Mouse (Mus musculus): ENCODE results near the gene Cryl1. TPM values are rescaled to one million over a fixed set of nuclear protein-coding genes. Genes with fewer than 3 reads are reported as not detected.

Gene Cryl1
- polyA plus RNA-seq, 1 experiment from 2014 or later = 16.6 TPM

DNA sequence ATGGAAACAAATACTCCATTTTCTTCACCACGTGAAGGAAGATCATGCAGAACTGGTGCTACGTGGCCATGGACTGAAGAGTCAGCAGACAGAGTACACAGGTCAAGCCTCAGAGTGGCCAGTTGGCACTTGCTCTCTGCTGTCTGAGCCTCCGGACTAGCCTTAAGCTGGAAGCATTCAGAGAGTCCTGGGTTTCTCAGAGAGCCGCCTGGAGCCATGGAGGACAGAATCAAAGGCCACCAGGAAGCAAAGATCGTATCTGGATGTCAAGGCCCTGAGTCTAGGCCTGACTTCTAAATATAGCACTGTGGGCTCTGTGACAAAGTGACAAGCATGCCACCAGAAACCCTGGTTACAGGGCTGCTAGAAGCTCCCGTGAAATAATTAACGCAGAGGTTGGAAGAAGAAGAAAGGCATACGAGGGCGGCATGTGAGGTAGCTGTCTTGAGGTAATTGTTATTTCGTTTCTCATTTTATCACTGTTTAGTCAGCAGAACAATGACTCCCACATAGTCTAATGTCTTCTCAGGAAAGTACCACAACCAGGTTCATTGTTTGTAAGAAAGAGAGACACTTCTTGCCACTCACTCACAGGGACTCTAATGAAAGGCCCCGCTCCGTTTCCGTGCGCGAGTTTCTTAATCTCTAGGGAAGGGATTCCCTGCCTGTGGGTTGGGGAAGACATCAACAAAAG is 55.1 kb downstream of the Cryl1 start:
- H3K27me3 ChIP-seq (ENCODE audit: control insufficient read depth, insufficient read depth, low read length) = no peaks in the 10 kb centered on the region
- no peaks in the 10 kb centered on the region for H3K36me3 ChIP-seq (ENCODE audit: control insufficient read depth, insufficient read depth)
- H3K4me1 ChIP-seq (ENCODE audit: control insufficient read depth, insufficient read depth, low read length) = peaks cover 15% of the 10 kb centered on the region
- WGBS = 38% methylated on average over 15 of the region's 15 CpGs
- peaks cover 4% of the 10 kb centered on the region for H3K9me3 ChIP-seq (replicated peaks; ENCODE audit: control insufficient read depth, low read length)
- H3K4me2 ChIP-seq (ENCODE audit: low read depth, low read length) = no peak overlapping the region
- H3K9ac ChIP-seq (ENCODE audit: low read length) = no peak overlapping the region
- H3K27ac ChIP-seq (ENCODE audit: low read length) = no peak overlapping the region
- ATAC-seq (replicated peaks; ENCODE audit: extremely low read depth, insufficient read depth, low FRiP score) = no peak; the same call in 1 of the 2 replicates
- no peak overlapping the region for H3K4me3 ChIP-seq (ENCODE audit: low read length)

DNA sequence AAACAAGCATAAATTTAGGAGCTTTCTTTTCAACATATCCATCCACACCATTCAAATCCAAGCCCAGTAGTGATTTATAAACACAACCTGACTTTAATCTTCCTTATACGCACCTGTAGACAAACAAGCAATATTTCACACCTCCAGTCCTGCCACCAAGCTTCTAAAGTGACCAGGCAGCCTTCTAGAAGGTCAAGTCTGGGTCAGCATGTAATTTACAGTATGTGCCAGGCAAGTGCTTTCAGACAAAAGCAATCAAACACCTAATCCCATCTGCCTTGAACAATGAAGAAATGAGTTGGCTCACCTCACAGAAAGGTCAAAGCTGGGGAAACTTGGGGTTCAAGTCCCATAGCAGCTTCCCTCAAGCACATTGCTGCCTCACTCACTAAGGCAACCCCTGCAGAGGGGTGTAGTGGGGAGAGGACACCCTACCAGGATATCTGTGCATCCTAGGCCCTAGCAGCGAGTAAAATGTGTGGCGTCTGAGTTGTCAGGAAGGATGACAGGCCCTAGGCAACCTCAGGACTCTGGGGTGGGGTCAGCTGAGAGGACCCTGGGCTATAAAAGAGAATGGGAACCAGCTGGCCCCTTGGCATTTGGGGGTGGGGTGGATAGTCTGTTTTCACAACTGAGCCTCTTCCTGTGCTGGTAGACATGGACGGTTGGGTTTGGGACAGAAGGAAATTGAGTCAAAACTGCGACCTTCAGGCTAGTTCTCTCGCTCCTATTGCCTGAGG is 55.8 kb downstream of the Cryl1 start:
- WGBS = 73% methylated on average over 6 of the region's 6 CpGs
- H3K4me1 ChIP-seq (ENCODE audit: control insufficient read depth, insufficient read depth, low read length) = peaks cover 15% of the 10 kb centered on the region
- H3K4me2 ChIP-seq (ENCODE audit: low read depth, low read length) = no peak overlapping the region
- H3K27me3 ChIP-seq (ENCODE audit: control insufficient read depth, insufficient read depth, low read length) = no peaks in the 10 kb centered on the region
- H3K27ac ChIP-seq (ENCODE audit: low read length) = no peak overlapping the region
- no peaks in the 10 kb centered on the region for H3K36me3 ChIP-seq (ENCODE audit: control insufficient read depth, insufficient read depth)
- no peak overlapping the region for H3K9ac ChIP-seq (ENCODE audit: low read length)
- no peak for ATAC-seq (replicated peaks; ENCODE audit: extremely low read depth, insufficient read depth, low FRiP score)
- no peak overlapping the region for H3K4me3 ChIP-seq (ENCODE audit: low read length)
- H3K9me3 ChIP-seq (replicated peaks; ENCODE audit: control insufficient read depth, low read length) = peaks cover 4% of the 10 kb centered on the region

DNA sequence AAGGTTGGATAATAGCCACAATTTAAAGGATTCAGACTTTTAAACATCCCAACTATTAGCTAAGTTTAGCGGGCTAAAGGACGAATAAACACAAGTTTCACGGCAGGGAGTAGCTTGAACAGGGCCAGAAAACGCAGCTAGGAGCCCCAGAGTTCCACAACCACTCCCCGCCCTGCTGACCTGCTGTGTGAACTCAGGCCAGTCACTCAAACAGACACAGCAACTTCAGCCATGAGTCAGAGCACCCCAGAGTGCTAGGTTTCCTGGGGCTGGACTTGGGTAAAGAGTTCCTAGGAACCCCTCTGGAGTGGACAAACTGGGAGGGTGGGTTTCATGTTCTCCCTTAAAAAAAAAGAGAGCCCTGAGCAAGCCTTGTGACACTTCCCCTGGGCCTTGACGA is 59.7 kb downstream of the Cryl1 start:
- H3K27me3 ChIP-seq (ENCODE audit: control insufficient read depth, insufficient read depth, low read length) = no peaks in the 10 kb centered on the region
- H3K4me1 ChIP-seq (ENCODE audit: control insufficient read depth, insufficient read depth, low read length) = peaks cover 15% of the 10 kb centered on the region
- no peaks in the 10 kb centered on the region for H3K36me3 ChIP-seq (ENCODE audit: control insufficient read depth, insufficient read depth)
- no peaks in the 10 kb centered on the region for H3K9me3 ChIP-seq (replicated peaks; ENCODE audit: control insufficient read depth, low read length)
- no peak overlapping the region for H3K9ac ChIP-seq (ENCODE audit: low read length)
- no peak for ATAC-seq (replicated peaks; ENCODE audit: extremely low read depth, insufficient read depth, low FRiP score)
- WGBS = 51% methylated on average over 6 of the region's 6 CpGs
- H3K4me2 ChIP-seq (ENCODE audit: low read depth, low read length) = no peak overlapping the region
- no peak overlapping the region for H3K4me3 ChIP-seq (ENCODE audit: low read length)
- H3K27ac ChIP-seq (ENCODE audit: low read length) = no peak overlapping the region

DNA sequence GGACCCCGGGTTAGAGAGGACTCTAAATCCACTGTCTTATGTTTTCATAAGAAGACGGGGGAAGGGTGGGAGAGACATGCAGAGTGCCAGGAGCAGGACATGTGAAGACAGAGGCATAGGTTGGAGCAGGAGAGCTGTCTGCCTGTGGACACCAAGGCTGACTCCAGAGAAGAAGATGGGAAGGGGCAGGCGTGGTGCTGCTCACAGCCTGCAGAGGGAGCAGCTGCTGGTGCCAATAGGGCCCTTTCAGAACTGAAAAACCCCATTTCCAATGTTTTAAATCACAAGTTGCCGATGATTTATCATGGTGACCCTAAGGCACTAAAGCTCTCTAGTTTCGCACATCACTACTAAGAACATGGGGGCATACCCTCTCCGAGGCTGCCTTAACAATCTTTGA is 63.5 kb downstream of the Cryl1 start:
- WGBS = 71% methylated on average over 6 of the region's 6 CpGs
- no peak for ATAC-seq (replicated peaks; ENCODE audit: extremely low read depth, insufficient read depth, low FRiP score)
- H3K27me3 ChIP-seq (ENCODE audit: control insufficient read depth, insufficient read depth, low read length) = no peaks in the 10 kb centered on the region
- H3K9ac ChIP-seq (ENCODE audit: low read length) = no peak overlapping the region
- no peak overlapping the region for H3K4me2 ChIP-seq (ENCODE audit: low read depth, low read length)
- no peak overlapping the region for H3K27ac ChIP-seq (ENCODE audit: low read length)
- H3K4me3 ChIP-seq (ENCODE audit: low read length) = no peak overlapping the region
- no peaks in the 10 kb centered on the region for H3K36me3 ChIP-seq (ENCODE audit: control insufficient read depth, insufficient read depth)
- H3K9me3 ChIP-seq (replicated peaks; ENCODE audit: control insufficient read depth, low read length) = no peaks in the 10 kb centered on the region
- H3K4me1 ChIP-seq (ENCODE audit: control insufficient read depth, insufficient read depth, low read length) = no peaks in the 10 kb centered on the region

DNA sequence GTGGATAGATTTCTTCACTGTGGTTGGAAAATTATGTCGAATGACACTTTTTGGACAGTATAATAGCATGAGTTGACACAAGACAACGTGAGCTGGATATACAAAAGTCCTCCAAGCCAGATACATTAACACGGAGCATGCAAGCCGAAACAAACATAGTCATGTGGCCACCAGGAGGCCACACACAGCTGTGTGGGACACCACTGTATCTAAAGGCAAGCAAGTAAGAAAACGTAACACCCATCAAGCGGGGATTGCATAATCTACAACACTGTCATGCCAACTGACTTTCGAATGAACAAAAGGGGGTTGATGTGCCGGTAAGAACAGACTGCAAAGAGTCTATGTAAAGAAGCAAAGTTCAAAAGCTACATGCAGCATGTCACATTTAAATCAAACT is 65.8 kb downstream of the Cryl1 start:
- Histone ChIP-seq H3K4me3 (ENCODE audit: low read length) (no peak overlapping the region), H3K4me1 (ENCODE audit: control insufficient read depth, insufficient read depth, low read length) (no peaks in the 10 kb centered on the region), H3K27ac (ENCODE audit: low read length) (no peak overlapping the region), H3K9ac (ENCODE audit: low read length) (no peak overlapping the region), H3K27me3 (ENCODE audit: control insufficient read depth, insufficient read depth, low read length) (no peaks in the 10 kb centered on the region), H3K9me3 (replicated peaks; ENCODE audit: control insufficient read depth, low read length) (no peaks in the 10 kb centered on the region), H3K36me3 (ENCODE audit: control insufficient read depth, insufficient read depth) (no peaks in the 10 kb centered on the region), H3K4me2 (ENCODE audit: low read depth, low read length) (no peak overlapping the region)
- 75% methylated on average over 8 of the region's 8 CpGs for WGBS
- no peak for ATAC-seq (replicated peaks; ENCODE audit: extremely low read depth, insufficient read depth, low FRiP score)

DNA sequence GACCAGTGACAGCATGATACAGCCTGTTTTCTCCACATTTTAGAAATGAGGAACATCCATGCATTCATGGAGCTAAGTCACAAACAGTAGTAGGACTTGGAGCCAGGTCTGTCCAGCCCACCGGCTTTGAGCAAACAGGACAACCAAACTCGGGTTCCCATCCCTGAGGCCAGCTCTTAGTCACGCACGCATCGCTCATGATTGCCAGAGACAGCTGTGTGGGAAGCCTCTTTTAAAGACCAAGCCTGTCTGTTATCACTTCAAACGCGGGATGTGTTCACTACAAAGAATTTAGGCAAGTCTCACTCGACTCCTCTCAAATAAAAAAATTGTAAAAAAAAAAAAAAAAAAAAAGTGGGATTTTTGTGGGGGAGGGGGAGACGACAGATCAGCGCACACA is 67.2 kb downstream of the Cryl1 start:
- no peak overlapping the region for H3K9ac ChIP-seq (ENCODE audit: low read length)
- no peak overlapping the region for H3K4me2 ChIP-seq (ENCODE audit: low read depth, low read length)
- H3K36me3 ChIP-seq (ENCODE audit: control insufficient read depth, insufficient read depth) = no peaks in the 10 kb centered on the region
- no peak overlapping the region for H3K4me3 ChIP-seq (ENCODE audit: low read length)
- H3K4me1 ChIP-seq (ENCODE audit: control insufficient read depth, insufficient read depth, low read length) = no peaks in the 10 kb centered on the region
- H3K27me3 ChIP-seq (ENCODE audit: control insufficient read depth, insufficient read depth, low read length) = no peaks in the 10 kb centered on the region
- no peak overlapping the region for H3K27ac ChIP-seq (ENCODE audit: low read length)
- H3K9me3 ChIP-seq (replicated peaks; ENCODE audit: control insufficient read depth, low read length) = no peaks in the 10 kb centered on the region
- ATAC-seq (replicated peaks; ENCODE audit: extremely low read depth, insufficient read depth, low FRiP score) = no peak
- 68% methylated on average over 10 of the region's 10 CpGs for WGBS

DNA sequence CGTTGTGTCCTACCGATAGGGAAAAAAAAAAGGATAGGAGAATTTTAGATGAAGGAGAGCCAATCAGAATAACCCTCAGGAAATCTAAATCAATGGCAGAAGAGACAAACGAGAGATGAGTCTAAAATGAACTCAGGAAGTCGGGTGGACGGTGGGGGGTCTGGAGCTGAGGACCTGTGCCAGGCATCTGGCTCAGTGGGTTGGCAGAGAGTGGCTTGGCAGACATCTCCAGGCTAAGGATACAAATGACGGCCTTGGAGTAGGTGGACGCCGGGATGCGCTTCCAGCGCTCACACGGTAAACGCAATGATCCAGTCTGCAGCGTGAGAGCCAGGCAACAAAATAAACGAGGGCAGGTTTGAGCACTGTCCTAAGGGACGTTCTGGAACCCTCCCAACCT is 68.7 kb downstream of the Cryl1 start:
- Histone ChIP-seq H3K36me3 (ENCODE audit: control insufficient read depth, insufficient read depth) (no peaks in the 10 kb centered on the region), H3K9ac (ENCODE audit: low read length) (no peak overlapping the region), H3K9me3 (replicated peaks; ENCODE audit: control insufficient read depth, low read length) (no peaks in the 10 kb centered on the region), H3K27me3 (ENCODE audit: control insufficient read depth, insufficient read depth, low read length) (no peaks in the 10 kb centered on the region), H3K4me1 (ENCODE audit: control insufficient read depth, insufficient read depth, low read length) (no peaks in the 10 kb centered on the region), H3K27ac (ENCODE audit: low read length) (no peak overlapping the region), H3K4me2 (ENCODE audit: low read depth, low read length) (no peak overlapping the region), H3K4me3 (ENCODE audit: low read length) (no peak overlapping the region)
- ATAC-seq (replicated peaks; ENCODE audit: extremely low read depth, insufficient read depth, low FRiP score) = no peak
- 87% methylated on average over 15 of the region's 15 CpGs for WGBS

DNA sequence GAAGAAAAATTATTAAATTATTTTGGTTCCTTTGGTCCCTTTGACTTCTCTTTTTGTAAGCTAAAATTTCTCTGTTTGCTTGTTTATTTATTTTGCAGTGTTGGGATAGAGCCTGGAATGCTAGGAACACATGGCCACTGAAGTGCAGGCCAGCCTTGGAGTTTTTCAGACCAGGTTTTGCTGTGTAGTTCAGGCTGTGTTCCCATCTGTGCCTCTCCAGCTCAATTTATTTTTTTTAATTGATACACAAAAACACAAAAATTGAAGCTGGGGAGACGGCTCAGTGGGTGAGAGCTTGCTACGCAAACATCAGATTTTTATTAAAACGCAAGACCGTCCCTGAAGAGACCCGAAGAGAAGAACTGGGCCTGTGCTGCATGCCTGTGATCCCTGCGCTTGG is 71.6 kb downstream of the Cryl1 start:
- WGBS = 91% methylated on average over 6 of the region's 6 CpGs
- no peaks in the 10 kb centered on the region for H3K27me3 ChIP-seq (ENCODE audit: control insufficient read depth, insufficient read depth, low read length)
- no peak overlapping the region for H3K4me3 ChIP-seq (ENCODE audit: low read length)
- ATAC-seq (replicated peaks; ENCODE audit: extremely low read depth, insufficient read depth, low FRiP score) = no peak
- H3K27ac ChIP-seq (ENCODE audit: low read length) = no peak overlapping the region
- no peaks in the 10 kb centered on the region for H3K9me3 ChIP-seq (replicated peaks; ENCODE audit: control insufficient read depth, low read length)
- H3K4me2 ChIP-seq (ENCODE audit: low read depth, low read length) = no peak overlapping the region
- no peaks in the 10 kb centered on the region for H3K4me1 ChIP-seq (ENCODE audit: control insufficient read depth, insufficient read depth, low read length)
- H3K36me3 ChIP-seq (ENCODE audit: control insufficient read depth, insufficient read depth) = no peaks in the 10 kb centered on the region
- H3K9ac ChIP-seq (ENCODE audit: low read length) = no peak overlapping the region

DNA sequence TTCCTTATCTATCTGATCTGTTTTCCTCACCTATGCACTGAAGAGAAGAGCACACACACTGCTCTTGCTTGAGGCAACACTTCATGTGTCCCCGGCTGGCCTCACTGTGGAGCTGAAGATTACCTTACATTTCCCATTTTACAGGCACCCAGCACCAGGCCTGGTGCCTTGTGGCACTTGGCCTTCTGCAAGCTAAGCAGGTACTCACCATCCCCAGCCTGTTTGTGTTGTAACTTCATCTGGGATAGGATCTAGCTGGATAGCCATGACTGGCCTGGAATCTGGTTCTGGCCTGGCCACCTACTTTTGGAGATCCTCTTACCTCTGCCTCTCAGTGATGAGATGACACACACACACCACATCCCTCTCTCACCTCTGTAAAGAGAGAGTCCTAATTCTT is 79.5 kb downstream of the Cryl1 start:
- H3K4me2 ChIP-seq (ENCODE audit: low read depth, low read length) = no peak overlapping the region
- H3K27me3 ChIP-seq (ENCODE audit: control insufficient read depth, insufficient read depth, low read length) = no peaks in the 10 kb centered on the region
- H3K36me3 ChIP-seq (ENCODE audit: control insufficient read depth, insufficient read depth) = no peaks in the 10 kb centered on the region
- no peaks in the 10 kb centered on the region; the same call in 1 of the 2 replicates for H3K4me1 ChIP-seq (ENCODE audit: control insufficient read depth, insufficient read depth, low read length)
- H3K9me3 ChIP-seq (replicated peaks; ENCODE audit: control insufficient read depth, low read length) = no peaks in the 10 kb centered on the region
- ATAC-seq (replicated peaks; ENCODE audit: extremely low read depth, insufficient read depth, low FRiP score) = no peak
- no peak overlapping the region for H3K4me3 ChIP-seq (ENCODE audit: low read length)
- WGBS = 79% methylated on average over 1 of the region's 1 CpGs
- no peak overlapping the region for H3K9ac ChIP-seq (ENCODE audit: low read length)
- H3K27ac ChIP-seq (ENCODE audit: low read length) = no peak overlapping the region
